Mouse (Mus musculus) bone marrow macrophage, adult 2 months (primary cell): ENCODE measurements around the gene Ptpn11. TPM values are rescaled to one million over a fixed set of nuclear protein-coding genes. Genes with fewer than 3 reads are reported as not detected.
"Not testable (repeated sequence)": the region's sequence is repeated elsewhere in the genome, so short reads cannot be mapped to it uniquely, and the experiment has no call there.

Experiments used
- H3K27ac ChIP-seq: 2 replicates; pipeline ENCODE4 v1.5.1; 2012; ENCODE audit warnings: low read depth, low read length; ENCODE audit not compliant: insufficient read depth
- H3K4me1 ChIP-seq: 2 replicates; pipeline ENCODE4 v1.6.1; 2012; ENCODE audit warnings: low read length; ENCODE audit not compliant: control insufficient read depth, insufficient read depth
- H3K4me3 ChIP-seq: 2 replicates; pipeline ENCODE4 v1.5.1; 2012; ENCODE audit warnings: mild to moderate bottlenecking, low read length, moderate library complexity; ENCODE audit not compliant: insufficient read depth
- CTCF ChIP-seq: IDR thresholded peaks from 2 replicates; pipeline ENCODE4 v1.5.1; 2012; ENCODE audit warnings: low read depth, mild to moderate bottlenecking, low read length, moderate library complexity
- POLR2A ChIP-seq: IDR thresholded peaks from 2 replicates; pipeline ENCODE4 v1.6.1; 2012; ENCODE audit warnings: mild to moderate bottlenecking, low read depth, low read length, borderline replicate concordance
- polyA plus RNA-seq: library from polyadenylated mRNA; stranded (reverse); fragments of >200 nt; gene quantifications from 2 replicates; pipeline ENCODE4 v1.2.4, GENCODE M21; 2012; ENCODE audit not compliant: missing spikeins, insufficient read depth, insufficient read length

Gene Ptpn11
- polyA plus RNA-seq, 1 experiment: 28.3 TPM

- no peak overlapping the region for H3K4me3 ChIP-seq
- H3K4me1 ChIP-seq: no peaks in the 10 kb centered on the region
- no peak overlapping the region for H3K27ac ChIP-seq
- TF ChIP-seq CTCF (no peak), POLR2A (no peak)
These were observed 24.9 kb upstream of the Ptpn11 start for GRCm38 (mm10) chr5:121216126-121216446.

- Histone ChIP-seq H3K4me1 (no peaks in the 10 kb centered on the region), H3K27ac (no peak overlapping the region), H3K4me3 (no peak overlapping the region)
- TF ChIP-seq POLR2A (no peak), CTCF (peak; percentile 95)
These were observed 24.4 kb upstream of the Ptpn11 start for GRCm38 (mm10) chr5:121215380-121216125.

GRCm38 (mm10) chr5:121214707-121215106, 23.5 kb upstream of the Ptpn11 start:
- no peak for TF ChIP-seq CTCF
- TF ChIP-seq POLR2A: no peak
- Histone ChIP-seq H3K4me3 (no peak overlapping the region), H3K4me1 (no peaks in the 10 kb centered on the region), H3K27ac (no peak overlapping the region)

- H3K4me1 ChIP-seq: no peaks in the 10 kb centered on the region
- TF ChIP-seq CTCF (no peak), POLR2A (no peak)
- H3K4me3 ChIP-seq: no peak overlapping the region
- no peak overlapping the region for H3K27ac ChIP-seq
These were observed 20.9 kb upstream of the Ptpn11 start for GRCm38 (mm10) chr5:121212108-121212507.

GRCm38 (mm10) chr5:121210601-121210924, 19.4 kb upstream of the Ptpn11 start:
- H3K27ac ChIP-seq: no peak overlapping the region
- no peak overlapping the region for H3K4me3 ChIP-seq
- TF ChIP-seq CTCF: no peak
- TF ChIP-seq POLR2A: no peak
- peaks cover 7% of the 10 kb centered on the region for H3K4me1 ChIP-seq

- Histone ChIP-seq H3K27ac (no peak overlapping the region), H3K4me1 (peaks cover 8% of the 10 kb centered on the region), H3K4me3 (no peak overlapping the region)
- TF ChIP-seq CTCF: no peak
- no peak for TF ChIP-seq POLR2A
These were observed 18.8 kb upstream of the Ptpn11 start for GRCm38 (mm10) chr5:121209755-121210600.

DNA sequence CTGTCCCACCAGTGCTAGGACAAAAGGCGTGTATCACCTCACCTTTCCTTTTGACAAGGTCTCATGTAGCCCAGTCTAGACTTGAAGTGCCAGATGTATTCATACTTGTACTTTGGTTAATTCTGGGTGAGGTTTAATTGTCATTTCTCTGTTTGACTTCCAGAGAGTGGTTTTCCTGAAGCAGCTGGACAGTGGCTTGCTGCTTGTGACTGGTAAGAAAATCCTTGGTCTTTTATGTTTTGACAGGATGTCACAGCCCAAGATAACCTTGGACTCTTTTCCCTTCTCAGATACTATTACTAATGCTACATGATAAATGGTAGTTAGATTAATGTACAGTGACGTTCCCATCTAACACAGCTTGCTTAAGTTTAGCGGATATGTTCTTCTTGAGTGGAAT, 15.8 kb upstream of the Ptpn11 start:
- Histone ChIP-seq H3K4me3 (no peak overlapping the region), H3K27ac (no peak overlapping the region), H3K4me1 (peaks cover 10% of the 10 kb centered on the region)
- no peak for TF ChIP-seq CTCF
- TF ChIP-seq POLR2A: no peak

DNA sequence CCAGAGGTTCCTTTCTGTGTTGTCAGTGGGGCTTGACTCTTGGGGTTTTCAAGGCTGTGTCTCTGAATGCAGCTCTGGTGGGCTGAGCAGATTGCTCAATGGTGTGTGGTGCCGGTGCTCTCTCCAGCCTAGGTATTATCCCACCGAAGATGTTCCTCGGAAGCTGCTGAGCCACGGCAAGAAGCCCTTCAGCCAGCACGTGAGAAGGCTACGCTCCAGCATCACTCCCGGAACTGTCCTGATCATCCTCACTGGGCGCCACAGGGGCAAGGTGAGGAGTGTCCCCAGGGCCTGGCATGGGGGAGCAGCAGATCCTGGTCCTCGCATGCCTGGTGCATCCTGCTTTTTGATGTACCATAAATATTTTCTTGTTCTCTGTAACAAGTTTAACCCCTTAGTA, 15.3 kb upstream of the Ptpn11 start:
- Histone ChIP-seq H3K4me1 (peaks cover 10% of the 10 kb centered on the region), H3K4me3 (peak overlapping the region; percentile 94), H3K27ac (no peak overlapping the region)
- TF ChIP-seq POLR2A: no peak
- TF ChIP-seq CTCF: no peak

GRCm38 (mm10) chr5:121205537-121206130, 14.4 kb upstream of the Ptpn11 start:
- H3K27ac ChIP-seq: not testable (repeated sequence)
- H3K4me3 ChIP-seq: peak overlapping the region; percentile 94
- H3K4me1 ChIP-seq: peaks cover 10% of the 10 kb centered on the region
